Mouse (Mus musculus) cerebellum, adult 2 months (tissue): ENCODE results near the gene Rxfp4.

Experiments used
- CTCF ChIP-seq: fragments of 200-500 bp; IDR thresholded peaks from 2 replicates; pipeline ENCODE4 v1.5.1; 2011; ENCODE audit warnings: low read depth, mild to moderate bottlenecking, control low read depth, low read length, moderate library complexity, borderline replicate concordance; ENCODE audit not compliant: insufficient read depth
- POLR2A ChIP-seq: fragments of 200-500 bp; IDR thresholded peaks from 2 replicates; pipeline ENCODE4 v1.6.1; 2011; ENCODE audit warnings: low read length, control low read depth, borderline replicate concordance; ENCODE audit not compliant: insufficient read depth

GRCm38 (mm10) chr3:88627535-88627934 lies 25.4 kb downstream of the Rxfp4 start:
- no peak for TF ChIP-seq CTCF
- TF ChIP-seq POLR2A: no peak
